Mouse (Mus musculus): ENCODE data around the gene Jmjd1c. TPM values are rescaled to one million over a fixed set of nuclear protein-coding genes. Genes with fewer than 3 reads are reported as not detected.

Gene Jmjd1c
- polyA plus RNA-seq, 1 experiment: 9.6 TPM

DNA sequence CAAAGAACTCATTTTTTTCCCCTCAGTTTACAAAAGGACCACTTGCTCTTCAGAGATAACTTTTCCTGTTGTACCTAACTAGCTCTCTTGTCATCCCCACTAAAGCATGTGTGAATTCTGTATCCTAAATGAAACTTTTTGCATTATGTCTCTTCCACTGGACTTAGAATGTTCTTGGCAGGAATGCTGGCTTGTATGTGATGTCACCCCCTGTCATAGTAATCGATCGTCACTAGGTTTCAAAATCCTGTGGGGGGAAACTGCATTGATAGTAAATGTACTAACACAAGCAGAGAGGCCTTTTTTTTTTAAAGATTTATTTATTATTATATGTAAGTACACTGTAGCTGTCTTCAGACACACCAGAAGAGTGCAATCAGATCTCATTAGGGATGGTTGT, 112.0 kb downstream of the Jmjd1c start:
- Histone ChIP-seq H3K4me3 (ENCODE audit: control insufficient read depth, low read depth, low read length) (no peak overlapping the region), H3K27ac (ENCODE audit: control insufficient read depth, insufficient read depth, low read depth, low read length) (no peak overlapping the region), H3K27me3 (ENCODE audit: control insufficient read depth, insufficient read depth, low read length) (no peaks in the 10 kb centered on the region), H3K36me3 (ENCODE audit: control insufficient read depth, insufficient read depth, low read length) (no peaks in the 10 kb centered on the region), H3K4me1 (ENCODE audit: control insufficient read depth, insufficient read depth, low read length) (no peaks in the 10 kb centered on the region)
- no peak for TF ChIP-seq CTCF (IDR thresholded peaks at IDR 0.05; ENCODE audit: control insufficient read depth, insufficient read depth, insufficient replicate concordance, low read depth, low read length)
- no peak for TF ChIP-seq POLR2A (IDR thresholded peaks at IDR 0.05; ENCODE audit: control insufficient read depth, low read depth, low read length)

DNA sequence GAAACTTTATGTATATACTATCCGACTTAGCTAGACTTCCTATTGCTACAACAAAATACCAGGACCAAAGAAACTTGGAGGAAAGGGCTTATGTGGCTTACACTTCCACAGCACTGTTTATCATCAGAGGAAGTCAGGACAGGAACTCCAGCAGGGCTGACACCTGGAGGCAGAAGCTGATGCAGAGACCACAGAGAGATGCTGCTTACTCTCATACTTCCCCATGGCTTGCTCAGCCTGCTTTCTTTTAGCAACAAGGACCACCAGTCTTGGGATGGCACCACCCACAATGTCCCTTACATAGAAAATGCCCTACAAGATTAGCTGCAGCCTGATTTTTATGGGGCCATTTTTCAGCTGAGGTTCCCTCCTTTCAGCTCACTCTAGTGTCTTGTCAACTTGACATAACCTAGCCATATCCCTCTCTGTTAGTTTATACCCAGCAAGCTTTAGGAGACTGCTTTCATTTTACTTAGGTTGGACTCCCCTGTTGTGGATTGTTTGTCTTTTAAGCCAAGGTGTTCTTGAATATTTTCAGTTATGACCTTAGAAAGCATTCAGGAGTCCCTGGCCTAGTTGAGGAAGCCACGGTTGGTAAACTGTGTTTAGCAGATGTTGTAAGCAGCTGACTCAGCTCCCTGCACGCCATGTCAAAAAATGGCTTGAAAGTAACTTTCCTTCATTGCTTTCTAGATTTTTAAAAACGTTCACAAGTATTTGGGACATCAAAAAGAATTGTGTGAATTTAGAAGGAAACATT, 114.2 kb downstream of the Jmjd1c start:
- no peaks in the 10 kb centered on the region for H3K27me3 ChIP-seq (ENCODE audit: control insufficient read depth, insufficient read depth, low read length)
- no peaks in the 10 kb centered on the region for H3K36me3 ChIP-seq (ENCODE audit: control insufficient read depth, insufficient read depth, low read length)
- H3K27ac ChIP-seq (ENCODE audit: control insufficient read depth, insufficient read depth, low read depth, low read length): no peak overlapping the region
- no peaks in the 10 kb centered on the region for H3K4me1 ChIP-seq (ENCODE audit: control insufficient read depth, insufficient read depth, low read length)
- no peak for TF ChIP-seq CTCF (IDR thresholded peaks at IDR 0.05; ENCODE audit: control insufficient read depth, insufficient read depth, insufficient replicate concordance, low read depth, low read length)
- TF ChIP-seq POLR2A (IDR thresholded peaks at IDR 0.05; ENCODE audit: control insufficient read depth, low read depth, low read length): no peak
- no peak overlapping the region for H3K4me3 ChIP-seq (ENCODE audit: control insufficient read depth, low read depth, low read length)

DNA sequence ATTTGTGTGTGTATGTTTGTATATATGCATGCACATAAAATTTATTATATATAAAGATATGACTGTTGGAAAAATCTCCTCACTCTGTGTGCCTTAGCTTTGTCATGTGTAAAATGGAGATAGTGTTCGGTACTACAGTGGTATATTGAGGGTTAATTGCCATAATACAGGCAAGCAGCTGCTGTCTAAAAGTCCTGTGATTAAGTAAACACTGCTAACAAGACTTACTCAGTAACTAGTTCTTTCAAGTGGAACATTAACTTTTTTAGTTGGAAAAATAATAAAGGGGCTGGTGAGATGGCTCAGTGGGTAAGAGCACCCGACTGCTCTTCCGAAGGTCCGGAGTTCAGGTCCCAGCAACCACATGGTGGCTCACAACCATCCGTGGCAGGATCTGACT, 116.1 kb downstream of the Jmjd1c start:
- no peak overlapping the region for H3K27ac ChIP-seq (ENCODE audit: control insufficient read depth, insufficient read depth, low read depth, low read length)
- H3K4me3 ChIP-seq (ENCODE audit: control insufficient read depth, low read depth, low read length): no peak overlapping the region
- no peaks in the 10 kb centered on the region for H3K27me3 ChIP-seq (ENCODE audit: control insufficient read depth, insufficient read depth, low read length)
- no peaks in the 10 kb centered on the region for H3K36me3 ChIP-seq (ENCODE audit: control insufficient read depth, insufficient read depth, low read length)
- H3K4me1 ChIP-seq (ENCODE audit: control insufficient read depth, insufficient read depth, low read length): no peaks in the 10 kb centered on the region
- TF ChIP-seq CTCF (IDR thresholded peaks at IDR 0.05; ENCODE audit: control insufficient read depth, insufficient read depth, insufficient replicate concordance, low read depth, low read length): no peak
- no peak for TF ChIP-seq POLR2A (IDR thresholded peaks at IDR 0.05; ENCODE audit: control insufficient read depth, low read depth, low read length)

DNA sequence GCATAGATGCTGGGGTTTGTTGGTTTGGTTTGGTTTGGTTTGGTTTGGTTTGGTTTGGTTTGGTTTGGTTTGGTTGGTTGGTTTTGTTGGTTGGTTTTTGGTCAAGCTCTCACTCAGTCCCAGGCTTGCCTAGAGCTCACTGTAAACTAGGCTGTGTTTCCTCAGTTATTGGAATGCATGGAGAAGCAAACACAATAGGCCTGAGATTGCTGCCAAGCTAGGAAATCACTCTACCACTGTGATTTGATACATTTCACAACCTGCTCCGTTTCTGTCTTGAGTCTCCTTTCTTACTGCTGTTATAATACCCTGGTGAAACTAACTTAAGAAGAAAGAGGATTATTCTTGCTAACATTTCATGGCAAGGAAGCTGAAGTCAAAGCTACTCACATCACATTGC, 117.8 kb downstream of the Jmjd1c start:
- no peaks in the 10 kb centered on the region for H3K4me1 ChIP-seq (ENCODE audit: control insufficient read depth, insufficient read depth, low read length)
- H3K36me3 ChIP-seq (ENCODE audit: control insufficient read depth, insufficient read depth, low read length): no peaks in the 10 kb centered on the region
- no peaks in the 10 kb centered on the region for H3K27me3 ChIP-seq (ENCODE audit: control insufficient read depth, insufficient read depth, low read length)
- no peak overlapping the region for H3K27ac ChIP-seq (ENCODE audit: control insufficient read depth, insufficient read depth, low read depth, low read length)
- TF ChIP-seq CTCF (IDR thresholded peaks at IDR 0.05; ENCODE audit: control insufficient read depth, insufficient read depth, insufficient replicate concordance, low read depth, low read length): no peak
- TF ChIP-seq POLR2A (IDR thresholded peaks at IDR 0.05; ENCODE audit: control insufficient read depth, low read depth, low read length): no peak
- H3K4me3 ChIP-seq (ENCODE audit: control insufficient read depth, low read depth, low read length): no peak overlapping the region

DNA sequence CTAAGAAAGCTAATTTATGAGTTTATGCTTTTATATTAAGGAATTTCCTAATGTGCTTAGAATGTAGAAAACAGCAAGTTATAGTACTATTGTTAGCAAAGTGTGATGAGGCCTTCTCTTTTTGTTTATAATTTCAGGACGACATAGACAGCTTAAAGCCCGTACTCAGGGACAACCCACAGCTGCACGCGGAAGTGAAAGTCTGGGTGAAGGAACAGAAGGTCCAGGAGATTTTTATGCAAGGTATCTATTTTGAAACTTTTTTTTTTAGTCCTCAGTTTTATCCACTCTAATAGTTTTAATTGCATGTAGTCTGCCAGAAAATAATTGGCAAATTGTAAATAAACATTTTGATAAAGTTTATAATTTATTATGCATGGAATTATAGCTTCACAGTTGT, 119.2 kb downstream of the Jmjd1c start:
- H3K4me1 ChIP-seq (ENCODE audit: control insufficient read depth, insufficient read depth, low read length): no peaks in the 10 kb centered on the region

DNA sequence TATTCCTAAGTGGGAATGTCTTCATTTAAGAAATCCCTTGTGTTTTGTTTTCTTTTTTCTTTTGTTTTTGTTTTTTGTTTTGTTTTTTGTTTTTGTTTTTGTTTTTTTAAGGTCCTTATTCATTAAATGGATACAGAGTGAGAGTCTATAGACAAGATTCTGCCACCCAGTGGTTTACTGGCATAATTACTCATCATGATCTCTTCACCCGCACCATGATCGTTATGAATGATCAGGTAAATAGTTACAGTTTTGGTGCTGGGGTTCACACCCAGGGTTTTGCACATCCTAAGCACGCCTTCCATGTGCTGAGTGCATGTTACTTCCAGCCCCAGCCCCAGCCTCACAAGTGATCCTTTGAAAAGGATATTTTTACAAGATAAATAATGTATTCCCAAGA, 120.9 kb downstream of the Jmjd1c start:
- H3K27ac ChIP-seq (ENCODE audit: control insufficient read depth, insufficient read depth, low read depth, low read length): no peak overlapping the region
- H3K27me3 ChIP-seq (ENCODE audit: control insufficient read depth, insufficient read depth, low read length): no peaks in the 10 kb centered on the region
- TF ChIP-seq POLR2A (IDR thresholded peaks at IDR 0.05; ENCODE audit: control insufficient read depth, low read depth, low read length) (no peak), CTCF (IDR thresholded peaks at IDR 0.05; ENCODE audit: control insufficient read depth, insufficient read depth, insufficient replicate concordance, low read depth, low read length) (no peak)
- no peaks in the 10 kb centered on the region for H3K4me1 ChIP-seq (ENCODE audit: control insufficient read depth, insufficient read depth, low read length)
- peaks cover 5% of the 10 kb centered on the region; the same call in 1 of the 2 replicates for H3K36me3 ChIP-seq (ENCODE audit: control insufficient read depth, insufficient read depth, low read length)
- no peak overlapping the region for H3K4me3 ChIP-seq (ENCODE audit: control insufficient read depth, low read depth, low read length)

More for the DNA sequence above, 119.2 kb downstream of the Jmjd1c start:
- H3K36me3 ChIP-seq (ENCODE audit: control insufficient read depth, insufficient read depth, low read length): peaks cover 5% of the 10 kb centered on the region; the same call in 1 of the 2 replicates
- no peak overlapping the region for H3K27ac ChIP-seq (ENCODE audit: control insufficient read depth, insufficient read depth, low read depth, low read length)
- no peaks in the 10 kb centered on the region for H3K27me3 ChIP-seq (ENCODE audit: control insufficient read depth, insufficient read depth, low read length)
- H3K4me3 ChIP-seq (ENCODE audit: control insufficient read depth, low read depth, low read length): no peak overlapping the region
- no peak for TF ChIP-seq POLR2A (IDR thresholded peaks at IDR 0.05; ENCODE audit: control insufficient read depth, low read depth, low read length)
- no peak for TF ChIP-seq CTCF (IDR thresholded peaks at IDR 0.05; ENCODE audit: control insufficient read depth, insufficient read depth, insufficient replicate concordance, low read depth, low read length)

DNA sequence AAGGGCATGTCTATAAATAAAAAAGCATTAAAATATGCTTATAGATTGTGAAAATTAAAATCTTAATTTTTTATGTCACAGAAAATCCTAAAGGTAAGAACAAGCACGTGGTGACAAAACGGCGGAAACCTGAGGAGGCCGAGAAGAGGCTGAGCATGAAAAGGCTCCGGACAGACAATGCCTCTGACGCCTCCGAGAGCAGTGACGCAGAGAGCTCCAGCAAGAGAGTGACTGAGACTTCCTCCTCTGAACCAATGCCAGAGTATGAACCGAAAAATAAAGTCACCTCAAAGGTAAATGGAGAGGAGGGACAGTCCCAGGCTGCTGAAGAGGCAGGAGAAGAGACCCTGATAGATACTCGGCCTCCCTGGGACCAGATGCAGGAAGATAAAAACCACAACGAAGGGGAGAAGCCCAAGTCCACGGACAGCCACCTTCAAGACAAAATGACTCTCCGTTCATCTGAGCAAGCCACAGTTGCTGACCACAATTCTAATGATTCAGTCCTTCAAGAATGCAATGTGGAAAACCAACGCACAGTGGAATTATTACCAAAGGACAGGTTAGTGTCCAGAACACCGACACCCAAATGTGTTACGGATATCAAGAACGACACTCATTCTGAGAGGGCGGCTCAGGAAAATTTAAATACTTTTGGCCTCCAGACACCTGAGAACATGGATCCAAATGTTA, 123.1 kb downstream of the Jmjd1c start:
- Histone ChIP-seq H3K27me3 (ENCODE audit: control insufficient read depth, insufficient read depth, low read length) (no peaks in the 10 kb centered on the region), H3K4me3 (ENCODE audit: control insufficient read depth, low read depth, low read length) (no peak overlapping the region), H3K36me3 (ENCODE audit: control insufficient read depth, insufficient read depth, low read length) (peaks cover 5% of the 10 kb centered on the region; the same call in 1 of the 2 replicates), H3K27ac (ENCODE audit: control insufficient read depth, insufficient read depth, low read depth, low read length) (no peak overlapping the region), H3K4me1 (ENCODE audit: control insufficient read depth, insufficient read depth, low read length) (no peaks in the 10 kb centered on the region)
- TF ChIP-seq POLR2A (IDR thresholded peaks at IDR 0.05; ENCODE audit: control insufficient read depth, low read depth, low read length) (no peak), CTCF (IDR thresholded peaks at IDR 0.05; ENCODE audit: control insufficient read depth, insufficient read depth, insufficient replicate concordance, low read depth, low read length) (no peak)
